Mouse (Mus musculus) gastrocnemius, postnatal 36 days (tissue): Measurements from ENCODE around the gene Nkd1. TPM values are rescaled to one million over a fixed set of nuclear protein-coding genes. Genes with fewer than 3 reads are reported as not detected.
A peak's percentile ranks its signal among the peaks of the same experiment; 100 is the strongest.

Source experiments
- DNase-seq, 2 experiments: peaks; one replicate each; pipeline ENCODE4 v3.0.0; 2022
- intact Hi-C: fragments of 180-260 bp; cut with DNase I; formaldehyde crosslinking; loops from one replicate; pipeline ENCODE4 v1.15.1; 2025
- long read RNA-seq, 2 experiments: library from polyadenylated mRNA; stranded (forward); transcript quantifications; one replicate each; pipeline ENCODE4 v2.0.0; 2021
- total RNA-seq, 2 experiments: library from RNA; stranded (reverse); gene quantifications; 2 replicates each; pipeline ENCODE4 v1.2.3; 2021

The Nkd1 gene
- total RNA-seq: 1 to 10 TPM; 1.7 to 1.8 TPM
- long read RNA-seq, experiment 1, partial matches to known transcripts: 0 of 2 reads
- long read RNA-seq, experiment 1, other reads (novel, unspliced or antisense): 0 of 2 reads
- long read RNA-seq, experiment 2, partial matches to known transcripts: 0 of 2 reads
- long read RNA-seq, experiment 2, other reads (novel, unspliced or antisense): 0 of 2 reads

- DNase-seq: peak; percentile 60 to 74
- intact Hi-C loops: loop anchor here (5.0 kb wide), 1 partner anchor 101 kb away; no protein-coding TSS in a partner anchor
Measured at GRCm38 (mm10) chr8:88520985-88521527, at the start of gene Nkd1. TSS of gene Nkd1 (plus strand) at chr8:88521354.

GRCm38 (mm10) chr8:88481290-88481689 is 39.9 kb upstream of the Nkd1 start:
- intact Hi-C loops: no loop called here
- DNase-seq: no peak

GRCm38 (mm10) chr8:88488391-88488829 is 32.7 kb upstream of the Nkd1 start:
- DNase-seq: no peak
- intact Hi-C loops: no loop called here

- intact Hi-C loops: no loop called here
- DNase-seq: no peak
Measured at GRCm38 (mm10) chr8:88494076-88494475, 27.1 kb upstream of the Nkd1 start.

- no peak for DNase-seq
Measured at GRCm38 (mm10) chr8:88495071-88495805, 25.9 kb upstream of the Nkd1 start.

GRCm38 (mm10) chr8:88502143-88502542 is 19.0 kb upstream of the Nkd1 start:
- intact Hi-C loops: no loop called here

More at GRCm38 (mm10) chr8:88495071-88495805, 25.9 kb upstream of the Nkd1 start:
- intact Hi-C loops: no loop called here

GRCm38 (mm10) chr8:88506981-88507380 is 14.2 kb upstream of the Nkd1 start:
- intact Hi-C loops: no loop called here
- DNase-seq: no peak

More at GRCm38 (mm10) chr8:88502143-88502542, 19.0 kb upstream of the Nkd1 start:
- DNase-seq: no peak

GRCm38 (mm10) chr8:88511061-88511460 is 10.1 kb upstream of the Nkd1 start:
- no peak for DNase-seq
- intact Hi-C loops: no loop called here

GRCm38 (mm10) chr8:88512094-88512794 is 8.9 kb upstream of the Nkd1 start:
- intact Hi-C loops: no loop called here
- no peak for DNase-seq

GRCm38 (mm10) chr8:88518047-88518446 is 3.1 kb upstream of the Nkd1 start:
- intact Hi-C loops: loop anchor here (5.0 kb wide), 1 partner anchor 66 kb away; no protein-coding TSS in a partner anchor
- no peak for DNase-seq

GRCm38 (mm10) chr8:88520381-88520780 is 773 bp upstream of the Nkd1 start:
- intact Hi-C loops: loop anchor here (5.0 kb wide), 1 partner anchor 102 kb away; no protein-coding TSS in a partner anchor

GRCm38 (mm10) chr8:88521541-88522414 is 624 bp downstream of the Nkd1 start:
- intact Hi-C loops: loop anchor here (5.0 kb wide), 1 partner anchor 101 kb away; no protein-coding TSS in a partner anchor
- no peak for DNase-seq

More at GRCm38 (mm10) chr8:88520381-88520780, 773 bp upstream of the Nkd1 start:
- DNase-seq: no peak

GRCm38 (mm10) chr8:88522433-88523030 is 1.4 kb downstream of the Nkd1 start:
- no peak for DNase-seq
- intact Hi-C loops: loop anchor here (5.0 kb wide), 1 partner anchor 100 kb away; no protein-coding TSS in a partner anchor

- DNase-seq: no peak
- intact Hi-C loops: loop anchor here (5.0 kb wide), 1 partner anchor 99 kb away; no protein-coding TSS in a partner anchor
Measured at GRCm38 (mm10) chr8:88523621-88524020, 2.5 kb downstream of the Nkd1 start.

- intact Hi-C loops: loop anchor here (5.0 kb wide), 1 partner anchor 98 kb away; no protein-coding TSS in a partner anchor
Measured at GRCm38 (mm10) chr8:88524132-88524531, 3.0 kb downstream of the Nkd1 start.

GRCm38 (mm10) chr8:88524851-88525250 is 3.7 kb downstream of the Nkd1 start:
- intact Hi-C loops: loop anchor here (5.0 kb wide), 1 partner anchor 97 kb away; no protein-coding TSS in a partner anchor
- DNase-seq: no peak

More at GRCm38 (mm10) chr8:88524132-88524531, 3.0 kb downstream of the Nkd1 start:
- DNase-seq: no peak

GRCm38 (mm10) chr8:88526296-88526695 is 5.1 kb downstream of the Nkd1 start:
- DNase-seq: no peak
- intact Hi-C loops: no loop called here

- no peak for DNase-seq
- intact Hi-C loops: no loop called here
Measured at GRCm38 (mm10) chr8:88528186-88528585, 7.0 kb downstream of the Nkd1 start.

GRCm38 (mm10) chr8:88529798-88530197 is 8.6 kb downstream of the Nkd1 start:
- DNase-seq: no peak
- intact Hi-C loops: no loop called here
